Mouse (Mus musculus): ENCODE results near the gene Rhot2. TPM values are rescaled to one million over a fixed set of nuclear protein-coding genes. Genes with fewer than 3 reads are reported as not detected.

Rhot2 gene
- polyA plus RNA-seq, 1 experiment, result 121 TPM

DNA sequence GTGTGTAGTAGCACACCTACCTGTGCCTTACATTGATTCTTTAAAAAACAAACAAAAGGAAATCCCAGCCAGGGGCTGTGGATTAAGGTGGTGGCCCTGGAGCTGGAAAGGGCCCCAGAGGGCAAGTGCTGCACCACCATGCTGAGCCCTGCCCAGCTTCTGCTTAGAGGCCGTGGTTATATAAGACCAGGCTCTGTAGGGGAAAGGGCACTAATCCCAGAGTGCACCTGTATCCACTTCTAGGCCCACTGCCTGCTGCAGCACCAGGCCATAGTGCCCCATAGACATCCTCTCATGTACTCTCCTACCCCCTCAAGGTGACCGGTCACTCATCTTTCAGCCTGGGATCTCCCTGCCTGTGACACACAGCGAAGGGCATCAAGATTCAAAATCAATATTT is 21.5 kb upstream of the Rhot2 start:
- Histone ChIP-seq H3K4me3 (replicated peaks; ENCODE audit: insufficient read depth, low read depth, low read length) (no peak overlapping the region), H3K27me3 (ENCODE audit: control insufficient read depth, insufficient read depth, low read length) (no peaks in the 10 kb centered on the region), H3K4me1 (ENCODE audit: control insufficient read depth, insufficient read depth, low read length) (peaks cover 8% of the 10 kb centered on the region), H3K27ac (ENCODE audit: insufficient read depth, low read length) (no peak overlapping the region)
- 85% methylated on average over 3 of the region's 3 CpGs for WGBS
- TF ChIP-seq POLR2A (IDR thresholded peaks at IDR 0.05; ENCODE audit: borderline replicate concordance, insufficient read depth, low read length) (no peak), CTCF (IDR thresholded peaks at IDR 0.05; ENCODE audit: borderline replicate concordance, insufficient read depth, low read depth, low read length) (no peak)
- DNase-seq, result no peak

DNA sequence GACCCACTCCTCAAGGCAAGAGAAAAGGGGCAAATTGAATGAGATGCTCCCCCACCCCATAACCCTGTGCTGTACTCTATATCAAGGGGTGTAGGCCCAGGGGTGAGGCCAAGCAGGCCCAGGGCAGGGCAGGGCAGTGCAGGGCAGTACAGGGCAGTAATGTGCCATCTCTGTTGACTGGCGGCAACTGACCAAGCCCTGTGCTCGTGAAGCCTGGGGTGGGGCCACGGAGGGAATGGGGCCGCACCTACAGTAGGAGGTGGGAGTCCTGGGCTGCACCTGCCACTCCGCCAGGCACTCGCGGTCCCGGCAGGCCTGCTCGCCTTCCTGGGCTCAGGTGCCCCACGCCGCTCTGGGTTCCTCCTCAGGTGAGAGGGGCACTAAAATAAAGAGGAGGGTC is 20.6 kb upstream of the Rhot2 start:
- WGBS, result 89% methylated on average over 11 of the region's 11 CpGs
- TF ChIP-seq POLR2A (IDR thresholded peaks at IDR 0.05; ENCODE audit: borderline replicate concordance, insufficient read depth, low read length), result no peak
- no peak for TF ChIP-seq CTCF (IDR thresholded peaks at IDR 0.05; ENCODE audit: borderline replicate concordance, insufficient read depth, low read depth, low read length)
- Histone ChIP-seq H3K27me3 (ENCODE audit: control insufficient read depth, insufficient read depth, low read length) (no peaks in the 10 kb centered on the region), H3K27ac (ENCODE audit: insufficient read depth, low read length) (no peak overlapping the region), H3K4me1 (ENCODE audit: control insufficient read depth, insufficient read depth, low read length) (peaks cover 14% of the 10 kb centered on the region), H3K4me3 (replicated peaks; ENCODE audit: insufficient read depth, low read depth, low read length) (no peak overlapping the region)
- no peak for DNase-seq

DNA sequence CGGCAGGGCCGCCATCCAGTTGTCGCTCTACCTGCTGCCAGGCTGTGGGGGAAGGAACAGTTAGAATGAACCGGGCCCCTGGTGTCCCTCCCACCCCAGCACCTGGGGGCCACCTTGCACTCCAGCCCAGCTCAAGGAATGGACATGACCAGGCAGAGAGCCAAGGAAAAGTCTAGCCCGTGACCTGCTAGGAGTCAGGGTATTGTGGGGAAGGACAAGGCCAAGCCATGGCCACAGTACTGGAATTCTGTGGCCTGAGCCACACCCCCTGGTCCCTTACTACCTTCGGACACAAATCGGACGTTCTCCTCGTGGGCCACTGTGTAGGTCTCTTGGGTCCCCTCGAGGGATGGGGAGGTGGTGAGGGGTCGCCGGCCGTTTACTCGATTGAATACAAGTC is 19.7 kb upstream of the Rhot2 start:
- Histone ChIP-seq H3K4me3 (replicated peaks; ENCODE audit: insufficient read depth, low read depth, low read length) (no peak overlapping the region), H3K27me3 (ENCODE audit: control insufficient read depth, insufficient read depth, low read length) (no peaks in the 10 kb centered on the region), H3K27ac (ENCODE audit: insufficient read depth, low read length) (no peak overlapping the region), H3K4me1 (ENCODE audit: control insufficient read depth, insufficient read depth, low read length) (peaks cover 16% of the 10 kb centered on the region)
- TF ChIP-seq POLR2A (IDR thresholded peaks at IDR 0.05; ENCODE audit: borderline replicate concordance, insufficient read depth, low read length) (no peak), CTCF (IDR thresholded peaks at IDR 0.05; ENCODE audit: borderline replicate concordance, insufficient read depth, low read depth, low read length) (no peak)
- 83% methylated on average over 14 of the region's 14 CpGs for WGBS
- no peak for DNase-seq

DNA sequence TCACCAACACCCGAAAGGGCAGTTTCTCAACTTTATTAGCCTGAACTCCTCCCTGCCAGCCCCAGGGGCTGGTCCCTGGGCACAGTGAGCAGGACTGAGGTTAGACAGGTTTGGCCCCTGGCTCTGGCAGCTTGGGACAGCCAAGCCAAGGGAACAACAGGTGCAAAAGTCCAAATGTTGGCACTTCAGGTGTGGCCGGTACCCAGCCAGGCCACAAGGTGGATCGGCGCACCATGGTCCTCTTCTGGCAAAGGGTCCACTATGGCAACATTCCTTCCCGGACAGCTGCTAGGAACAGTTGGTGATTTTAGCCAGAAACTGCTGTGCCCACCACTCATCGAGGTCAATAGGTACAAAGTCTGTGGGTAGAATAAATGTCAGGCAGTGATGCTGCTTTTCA is 19.0 kb upstream of the Rhot2 start:
- Histone ChIP-seq H3K27ac (ENCODE audit: insufficient read depth, low read length) (no peak overlapping the region), H3K4me1 (ENCODE audit: control insufficient read depth, insufficient read depth, low read length) (peaks cover 12% of the 10 kb centered on the region), H3K27me3 (ENCODE audit: control insufficient read depth, insufficient read depth, low read length) (no peaks in the 10 kb centered on the region), H3K4me3 (replicated peaks; ENCODE audit: insufficient read depth, low read depth, low read length) (no peak overlapping the region)
- WGBS, result 59% methylated on average over 6 of the region's 6 CpGs
- TF ChIP-seq POLR2A (IDR thresholded peaks at IDR 0.05; ENCODE audit: borderline replicate concordance, insufficient read depth, low read length) (no peak), CTCF (IDR thresholded peaks at IDR 0.05; ENCODE audit: borderline replicate concordance, insufficient read depth, low read depth, low read length) (no peak)
- no peak for DNase-seq

DNA sequence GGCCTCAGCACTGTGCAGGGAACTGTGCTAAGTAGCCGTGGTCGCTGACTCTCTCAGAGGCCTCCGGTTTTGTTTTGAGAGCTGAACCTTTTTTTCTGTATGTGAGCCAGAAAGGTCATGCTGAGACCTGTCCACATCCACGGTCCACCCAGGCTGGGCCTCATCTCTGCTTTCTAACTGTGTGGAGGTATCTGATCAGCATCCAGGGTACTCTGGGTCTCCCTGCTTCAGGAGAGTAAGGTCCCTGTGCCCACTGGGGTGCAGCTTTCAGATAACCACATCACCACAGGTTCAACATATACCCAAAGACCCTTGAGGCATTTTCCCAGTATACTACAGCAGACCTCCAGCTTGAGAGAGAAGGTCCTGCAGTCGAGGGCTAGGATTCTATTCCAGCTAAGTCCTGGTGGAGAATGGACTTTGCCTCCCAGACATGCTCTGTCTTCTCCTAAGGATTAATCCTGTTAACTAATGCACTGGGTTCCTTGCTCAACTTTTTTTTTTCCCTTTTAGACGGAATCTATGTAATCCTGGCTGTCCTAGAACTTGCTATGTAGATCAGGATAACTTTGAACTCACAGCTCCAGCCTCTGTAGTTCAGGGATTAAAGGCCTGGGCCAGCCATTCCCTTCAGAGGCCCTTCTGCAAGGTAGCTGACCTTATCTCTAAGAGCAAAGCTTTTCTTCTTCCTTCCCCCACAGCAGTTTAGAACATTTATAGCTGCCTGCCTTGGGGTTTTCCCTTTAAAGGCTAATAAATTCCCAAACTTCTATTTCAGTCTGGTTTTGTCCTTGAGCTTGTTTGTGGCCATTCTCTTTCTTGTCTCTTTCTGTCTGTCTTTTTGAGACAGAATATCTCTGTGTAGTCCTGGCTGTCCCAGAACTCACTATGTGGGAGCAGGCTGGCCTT is 17.3 kb upstream of the Rhot2 start:
- H3K4me3 ChIP-seq (replicated peaks; ENCODE audit: insufficient read depth, low read depth, low read length), result peak overlapping the region; percentile 91
- H3K4me1 ChIP-seq (ENCODE audit: control insufficient read depth, insufficient read depth, low read length), result peaks cover 12% of the 10 kb centered on the region
- 11% methylated on average over 6 of the region's 6 CpGs for WGBS
- H3K27ac ChIP-seq (ENCODE audit: insufficient read depth, low read length), result peak overlapping the region; percentile 98
- H3K27me3 ChIP-seq (ENCODE audit: control insufficient read depth, insufficient read depth, low read length), result no peaks in the 10 kb centered on the region
- no peak for TF ChIP-seq POLR2A (IDR thresholded peaks at IDR 0.05; ENCODE audit: borderline replicate concordance, insufficient read depth, low read length)
- no peak for TF ChIP-seq CTCF (IDR thresholded peaks at IDR 0.05; ENCODE audit: borderline replicate concordance, insufficient read depth, low read depth, low read length)
- no peak for DNase-seq

DNA sequence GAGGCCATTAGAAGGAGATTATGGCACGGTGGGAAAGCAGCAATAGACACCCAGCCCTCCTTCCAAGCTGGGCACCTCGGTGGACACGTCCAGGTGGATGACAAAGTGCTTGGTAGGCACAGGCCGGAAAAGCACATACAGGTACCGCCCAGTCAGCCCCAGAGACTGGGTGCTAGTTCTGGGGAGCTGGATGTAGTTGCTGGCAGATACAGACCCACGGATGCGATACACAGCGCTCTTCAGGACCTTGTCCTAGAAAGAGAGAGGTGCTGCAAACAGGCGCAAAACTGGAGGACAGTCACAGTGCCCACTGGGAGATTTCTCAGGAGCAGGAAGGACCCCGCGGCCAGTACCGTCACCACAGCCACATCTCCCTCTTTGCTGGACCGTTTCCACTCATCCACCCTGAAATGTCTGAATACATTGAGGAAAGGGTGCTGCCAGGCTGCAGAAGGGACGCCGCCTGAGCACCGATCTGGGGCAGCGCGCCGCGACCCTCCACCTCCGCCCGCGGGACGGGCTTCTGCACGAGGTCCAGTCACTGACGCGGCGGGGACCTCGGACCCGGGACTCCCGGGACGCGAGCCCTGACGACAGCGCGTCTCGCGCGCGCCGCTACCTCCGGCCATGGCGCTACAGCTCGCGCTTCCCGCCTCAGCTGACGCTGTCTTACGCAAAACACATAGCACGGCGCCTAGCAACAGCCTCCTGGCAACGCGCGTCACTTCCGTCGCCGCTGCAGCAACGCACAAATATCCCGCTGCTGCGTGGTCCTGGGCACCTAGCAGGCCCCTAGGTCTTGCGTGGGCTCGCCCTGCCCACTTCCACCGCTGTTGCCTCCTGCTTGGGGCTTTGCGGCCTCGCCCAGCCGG is 16.4 kb upstream of the Rhot2 start, which contains the start of gene Wdr90:
Wdr90 (minus strand) TSS at position 670 of the 872 bp plus-strand sequence.
- Histone ChIP-seq H3K27ac (ENCODE audit: insufficient read depth, low read length) (peak within 1 kb of the TSS; percentile 98), H3K4me3 (replicated peaks; ENCODE audit: insufficient read depth, low read depth, low read length) (peak within 1 kb of the TSS; percentile 91), H3K27me3 (ENCODE audit: control insufficient read depth, insufficient read depth, low read length) (no peaks in the 10 kb centered on the region), H3K4me1 (ENCODE audit: control insufficient read depth, insufficient read depth, low read length) (peaks cover 7% of the 10 kb centered on the region)
- TF ChIP-seq CTCF (IDR thresholded peaks at IDR 0.05; ENCODE audit: borderline replicate concordance, insufficient read depth, low read depth, low read length), result no peak
- peak; percentile 95 for TF ChIP-seq POLR2A (IDR thresholded peaks at IDR 0.05; ENCODE audit: borderline replicate concordance, insufficient read depth, low read length)
- 2% methylated on average over 65 of the region's 65 CpGs for WGBS
- peak; percentile 93 to 94 for DNase-seq

DNA sequence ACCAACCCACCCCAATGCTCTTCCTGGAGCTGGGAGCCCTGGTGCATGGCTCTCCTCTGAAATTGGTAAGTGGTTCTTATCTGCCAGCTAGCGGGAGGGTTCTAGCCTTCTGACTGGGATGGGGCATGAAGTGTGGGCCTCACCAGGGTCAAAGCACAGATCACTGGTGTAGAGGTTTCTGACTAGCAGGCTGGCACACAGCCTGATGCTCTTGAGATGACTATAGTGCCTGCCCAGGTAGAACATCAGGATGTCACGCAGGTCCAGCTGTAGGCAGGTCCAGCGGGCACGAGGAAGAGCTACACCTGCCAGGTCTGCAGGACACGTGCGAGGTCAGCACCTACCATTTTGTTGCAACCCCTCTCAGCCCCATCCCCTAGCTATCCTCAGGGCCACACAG is 15.6 kb upstream of the Rhot2 start:
- no peak overlapping the region for H3K4me3 ChIP-seq (replicated peaks; ENCODE audit: insufficient read depth, low read depth, low read length)
- H3K27ac ChIP-seq (ENCODE audit: insufficient read depth, low read length), result no peak overlapping the region
- H3K4me1 ChIP-seq (ENCODE audit: control insufficient read depth, insufficient read depth, low read length), result peaks cover 7% of the 10 kb centered on the region
- H3K27me3 ChIP-seq (ENCODE audit: control insufficient read depth, insufficient read depth, low read length), result no peaks in the 10 kb centered on the region
- no peak for DNase-seq
- no peak for TF ChIP-seq POLR2A (IDR thresholded peaks at IDR 0.05; ENCODE audit: borderline replicate concordance, insufficient read depth, low read length)
- TF ChIP-seq CTCF (IDR thresholded peaks at IDR 0.05; ENCODE audit: borderline replicate concordance, insufficient read depth, low read depth, low read length), result no peak
- WGBS, result 84% methylated on average over 6 of the region's 6 CpGs
